Mouse (Mus musculus) cerebellum, adult 2 months (tissue): ENCODE data around the gene Utp4.

Experiments used
- CTCF ChIP-seq: fragments of 200-500 bp; IDR thresholded peaks from 2 replicates; pipeline ENCODE4 v1.5.1; 2011; ENCODE audit warnings: low read depth, mild to moderate bottlenecking, control low read depth, low read length, moderate library complexity, borderline replicate concordance; ENCODE audit not compliant: insufficient read depth
- POLR2A ChIP-seq: fragments of 200-500 bp; IDR thresholded peaks from 2 replicates; pipeline ENCODE4 v1.6.1; 2011; ENCODE audit warnings: low read length, control low read depth, borderline replicate concordance; ENCODE audit not compliant: insufficient read depth

- TF ChIP-seq CTCF (no peak), POLR2A (no peak)
Measured at GRCm38 (mm10) chr8:106964573-106964972, 71.1 kb downstream of the Utp4 start.
